Mouse (Mus musculus) ES-E14 (cell line): ENCODE results near the gene Nfe2l1.

ENCODE experiments used
- HCFC1 ChIP-seq: IDR thresholded peaks from 2 replicates; pipeline ENCODE4 v1.6.1; 2012; ENCODE audit warnings: low read length, inconsistent platforms, borderline replicate concordance; ENCODE audit not compliant: insufficient read depth
- ZC3H11A ChIP-seq: IDR thresholded peaks from 2 replicates; pipeline ENCODE4 v1.6.1; 2012; ENCODE audit warnings: low read depth, mild to moderate bottlenecking, inconsistent platforms, low read length, borderline replicate concordance
- ZNF384 ChIP-seq: IDR thresholded peaks from 2 replicates; pipeline ENCODE4 v1.6.1; 2012; ENCODE audit warnings: low read depth, low read length, inconsistent platforms

GRCm38 (mm10) chr11:96786731-96787450 is 42.9 kb downstream of the Nfe2l1 start:
- TF ChIP-seq HCFC1 (no peak), ZC3H11A (no peak), ZNF384 (no peak)
